Mouse (Mus musculus) monocyte, adult 2 months (primary cell): ENCODE results near the gene Zfp982.
"Not testable (repeated sequence)": the region's sequence is repeated elsewhere in the genome, so short reads cannot be mapped to it uniquely, and the experiment has no call there.

ENCODE experiments used
- DNase-seq, 2 experiments: peaks; one replicate each; pipeline ENCODE4 v3.0.0; 2022; ENCODE audit warnings: low spot score in 2 of 2, low read depth in 1 of 2

Gene Zfp982

GRCm38 (mm10) chr4:147492117-147492516 is at the start of gene Zfp982:
Gene Zfp982, plus strand, starts transcription at chr4:147492417.
- DNase-seq = not testable (repeated sequence)

DNA sequence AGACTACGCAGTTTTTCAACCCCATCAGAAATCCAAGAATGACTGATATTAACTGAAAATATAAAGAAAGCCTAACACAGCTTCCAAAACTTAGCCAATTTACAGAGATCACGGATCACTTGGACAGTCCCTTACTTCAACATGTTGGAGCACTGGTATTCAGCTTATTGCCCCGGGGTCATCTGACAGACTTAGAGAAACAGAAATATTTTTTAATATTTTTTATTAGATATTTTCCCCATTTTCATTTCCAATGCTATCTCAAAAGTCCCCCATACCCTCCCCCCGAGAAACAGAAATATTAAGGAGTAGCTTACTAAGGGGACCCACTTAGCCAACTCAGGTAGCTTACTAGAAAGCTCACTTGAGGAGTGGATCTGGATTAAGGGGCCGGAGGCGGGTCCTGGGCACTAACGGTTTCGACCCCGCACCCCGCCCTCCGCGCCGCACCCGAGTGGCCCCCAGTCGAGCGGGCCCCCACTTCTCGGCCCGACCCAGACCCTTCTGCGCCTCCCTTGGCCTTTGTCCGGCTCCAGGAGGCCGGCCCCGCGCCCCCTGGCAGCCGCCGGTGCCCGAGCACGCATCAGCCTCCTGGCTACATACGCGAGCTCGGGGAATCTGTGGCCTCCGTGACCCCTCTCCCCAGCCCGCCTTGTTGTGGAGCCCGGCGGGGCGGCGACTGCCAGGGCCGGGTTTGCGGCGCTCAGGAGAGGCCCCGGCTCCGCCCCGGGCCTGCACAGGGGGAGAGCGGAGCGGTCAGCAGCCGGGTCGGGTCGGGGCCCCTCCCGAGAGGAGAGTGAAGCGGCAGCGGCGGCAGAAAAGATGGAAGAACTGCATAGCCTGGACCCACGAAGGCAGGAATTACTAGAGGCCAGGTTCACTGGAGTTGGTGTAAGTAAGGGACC is 49.3 kb upstream of the Zfp982 start:
- DNase-seq = not testable (repeated sequence)

DNA sequence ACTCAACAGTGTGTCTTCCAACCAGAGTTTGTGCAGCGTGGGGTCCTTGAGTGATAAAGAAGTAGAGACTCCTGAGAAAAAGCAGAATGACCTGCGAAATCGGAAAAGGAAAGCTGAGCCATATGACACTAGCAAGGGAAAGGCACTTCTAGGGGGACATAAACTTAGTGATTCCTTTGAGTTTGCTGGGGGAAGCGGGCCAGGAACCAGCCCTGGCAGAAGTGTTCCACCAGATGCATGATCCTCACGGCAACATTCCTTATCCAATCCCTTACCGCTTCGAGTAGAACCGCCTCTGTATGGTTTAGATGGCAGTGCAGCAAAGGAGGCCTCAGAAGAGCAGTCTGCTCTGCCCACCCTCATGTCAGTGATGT is 48.7 kb upstream of the Zfp982 start:
- DNase-seq = not testable (repeated sequence)

DNA sequence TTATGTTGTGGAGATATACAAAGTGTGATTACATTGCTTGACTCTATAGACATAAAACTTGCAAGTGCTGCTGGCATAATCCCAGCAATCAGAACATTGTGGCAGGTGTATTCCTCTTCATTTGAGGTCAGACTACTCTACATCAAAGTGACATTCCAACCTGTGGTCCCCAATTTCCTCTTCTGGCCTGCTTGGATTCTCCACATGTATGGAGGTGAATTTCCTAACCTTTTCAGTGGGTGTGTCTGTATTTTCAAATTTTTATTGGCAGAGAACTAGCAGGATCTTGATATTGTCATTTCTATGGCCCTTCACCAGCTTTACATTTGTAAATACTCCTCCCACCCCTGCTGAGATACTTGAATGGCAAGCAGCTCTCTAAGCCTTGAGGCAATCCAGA is 46.8 kb upstream of the Zfp982 start:
- DNase-seq = not testable (repeated sequence)

DNA sequence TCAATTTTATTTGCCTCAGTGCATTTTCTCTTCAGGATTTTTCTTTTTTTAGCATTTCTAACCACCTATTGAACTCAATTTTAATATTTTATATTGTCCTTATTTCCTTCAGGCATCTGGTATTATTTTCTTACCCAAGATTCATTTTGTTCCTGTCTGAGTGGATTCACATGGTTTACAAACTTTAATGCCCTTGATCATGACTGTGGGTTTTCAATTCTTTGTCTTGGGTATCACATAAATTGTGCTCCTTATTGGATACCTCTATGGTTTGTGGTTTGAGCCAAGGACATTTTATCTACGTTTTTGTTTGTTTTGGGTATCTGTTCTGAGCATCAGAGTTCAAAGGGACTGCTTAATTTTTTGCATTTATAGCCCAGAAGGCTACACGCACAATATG is 43.9 kb upstream of the Zfp982 start:
- DNase-seq = no peak

GRCm38 (mm10) chr4:147449099-147449581 is 43.1 kb upstream of the Zfp982 start:
- DNase-seq = no peak

- DNase-seq = not testable (repeated sequence)
These were observed 42.2 kb upstream of the Zfp982 start for GRCm38 (mm10) chr4:147449986-147450385.

GRCm38 (mm10) chr4:147467207-147467606 is 25.0 kb upstream of the Zfp982 start:
- DNase-seq = not testable (repeated sequence)

GRCm38 (mm10) chr4:147498772-147499613 is 6.8 kb downstream of the Zfp982 start:
- DNase-seq = not testable (repeated sequence)

DNA sequence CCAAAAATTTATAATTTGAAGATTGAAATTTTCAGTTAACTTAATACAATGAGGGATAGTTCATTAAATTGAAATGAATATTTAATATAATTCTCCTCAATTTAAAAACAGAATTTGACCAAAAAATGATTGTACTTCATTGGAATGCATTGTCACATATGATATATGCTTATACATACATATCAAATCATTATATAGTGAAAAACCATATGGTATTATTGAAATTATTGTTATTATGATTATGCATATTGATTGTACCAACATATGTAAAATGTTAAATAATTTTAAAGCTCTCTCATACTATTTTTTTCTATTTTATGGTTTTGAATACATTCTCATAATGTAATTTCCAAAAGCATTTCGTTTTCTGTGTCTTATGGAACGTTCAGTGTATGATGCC is 17.0 kb downstream of the Zfp982 start:
- no peak for DNase-seq

DNA sequence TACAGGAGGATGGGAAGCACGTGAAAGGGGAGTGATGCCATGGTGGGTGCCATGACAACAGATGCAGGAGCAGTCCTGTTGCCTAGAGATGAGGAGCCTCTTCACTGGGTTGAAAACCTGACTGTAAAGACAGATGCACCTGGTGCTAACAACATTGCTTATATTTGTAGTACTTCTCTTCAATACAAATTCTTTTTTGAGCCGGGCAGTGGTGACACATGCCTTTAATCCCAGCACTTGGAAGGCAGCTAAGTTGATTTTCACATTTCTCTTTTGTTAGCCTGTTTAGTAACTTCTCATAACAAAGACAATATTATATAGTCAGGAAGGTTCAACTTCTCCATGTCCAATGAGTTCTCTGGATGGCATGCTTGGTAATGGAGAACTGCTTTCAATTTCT is 26.8 kb downstream of the Zfp982 start:
- DNase-seq = no peak

GRCm38 (mm10) chr4:147520100-147520499 is 27.9 kb downstream of the Zfp982 start:
- no peak for DNase-seq

- DNase-seq = no peak
These were observed 32.9 kb downstream of the Zfp982 start for GRCm38 (mm10) chr4:147525125-147525524.

GRCm38 (mm10) chr4:147530366-147530765 is 38.1 kb downstream of the Zfp982 start:
- no peak for DNase-seq

DNA sequence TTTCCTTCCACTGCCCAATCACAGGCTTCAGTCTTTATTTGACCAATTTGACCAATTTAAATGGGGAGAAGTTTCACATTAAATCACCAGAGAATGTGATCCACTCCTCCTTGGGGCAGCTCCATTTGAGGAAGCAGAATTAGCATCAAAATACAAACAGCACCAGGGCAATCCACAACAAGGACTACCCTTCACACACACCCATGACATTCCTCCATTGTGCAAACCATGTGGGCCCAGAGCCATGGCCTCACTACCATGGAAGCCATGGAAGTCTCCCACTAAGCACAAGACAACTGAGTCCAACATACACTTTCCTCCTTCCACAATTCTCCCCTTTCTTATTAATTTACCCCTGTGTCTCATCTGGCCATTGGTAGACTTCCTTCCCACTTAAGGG is 43.7 kb downstream of the Zfp982 start:
- not testable (repeated sequence) for DNase-seq

DNA sequence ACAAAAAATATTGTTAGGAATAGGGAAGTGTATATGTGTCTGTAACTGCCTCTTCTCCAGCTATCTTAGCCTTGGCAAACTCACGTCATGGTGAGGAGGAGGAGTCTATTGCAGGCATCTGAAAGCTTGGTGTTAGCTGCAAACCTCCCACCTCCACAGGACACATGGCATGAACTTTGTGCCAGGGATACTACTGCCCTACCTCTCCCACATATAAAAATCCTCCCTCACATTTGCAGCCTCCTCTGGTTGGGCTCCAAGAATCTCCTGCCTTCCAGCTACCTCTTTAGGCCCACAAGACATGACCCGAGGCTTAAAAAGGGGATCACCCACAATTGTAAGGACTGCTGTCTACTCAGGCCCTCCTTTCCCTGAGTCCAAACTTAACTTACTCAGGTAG is 45.5 kb downstream of the Zfp982 start:
- no peak for DNase-seq

GRCm38 (mm10) chr4:147539918-147540317 is 47.7 kb downstream of the Zfp982 start, which contains the start of gene Gm16503:
Gene Gm16503, plus strand, starts transcription at chr4:147540218.
- DNase-seq = not testable (repeated sequence)

GRCm38 (mm10) chr4:147541105-147541504 is 48.9 kb downstream of the Zfp982 start:
- no peak for DNase-seq

DNA sequence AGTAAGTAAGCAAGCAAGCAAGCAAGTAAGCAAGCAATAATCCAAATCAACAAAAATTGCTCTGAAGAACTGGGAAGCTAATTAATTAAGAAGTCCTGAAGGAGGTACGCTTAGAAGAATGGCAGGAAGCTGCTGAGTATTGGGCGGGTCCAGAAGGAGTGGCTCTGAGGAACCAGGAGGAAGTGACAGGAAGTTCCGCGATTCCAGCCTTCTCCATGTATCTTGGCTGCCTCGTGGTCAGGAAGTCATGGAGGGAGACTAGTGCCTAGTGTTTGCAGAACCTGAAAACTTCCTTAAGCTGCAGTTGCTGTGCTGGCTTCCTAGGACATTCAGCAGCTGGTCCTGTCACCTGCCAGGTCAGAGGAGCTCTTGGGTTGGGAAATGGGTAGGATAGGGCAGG is 60.9 kb downstream of the Zfp982 start, which contains the start of gene Zfp985:
Zfp985 (plus strand) TSS at position 207 of the 400 bp plus-strand sequence.
- not testable (repeated sequence) for DNase-seq

DNA sequence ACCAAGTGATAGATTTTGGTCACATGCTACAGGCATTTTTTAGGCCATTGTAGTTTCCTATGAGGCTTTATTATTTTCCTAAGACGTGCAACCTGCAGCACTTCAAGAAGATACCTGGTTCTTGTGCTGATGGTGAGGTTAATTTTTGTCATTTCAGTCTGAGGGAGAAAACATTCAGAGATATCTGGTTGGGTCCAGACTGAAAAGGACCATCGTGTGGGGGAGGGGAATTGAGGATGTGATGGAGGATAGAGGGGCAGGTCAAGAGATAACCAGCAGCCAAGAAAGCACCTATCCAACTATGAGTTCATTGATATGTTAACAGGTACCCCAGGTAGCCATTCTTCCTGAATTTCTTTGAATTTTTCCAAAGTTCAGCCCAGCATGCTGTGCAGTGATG is 62.1 kb downstream of the Zfp982 start:
- DNase-seq = not testable (repeated sequence)

- not testable (repeated sequence) for DNase-seq
These were observed 64.7 kb downstream of the Zfp982 start for GRCm38 (mm10) chr4:147556921-147557320.
